Mouse (Mus musculus) urinary bladder, postnatal 14 days (tissue): ENCODE measurements around the gene Agap1.

Experiments
- DNase-seq: peaks from one replicate; pipeline ENCODE4 v3.0.0; 2021; ENCODE audit warnings: low spot score

Agap1 gene

DNA sequence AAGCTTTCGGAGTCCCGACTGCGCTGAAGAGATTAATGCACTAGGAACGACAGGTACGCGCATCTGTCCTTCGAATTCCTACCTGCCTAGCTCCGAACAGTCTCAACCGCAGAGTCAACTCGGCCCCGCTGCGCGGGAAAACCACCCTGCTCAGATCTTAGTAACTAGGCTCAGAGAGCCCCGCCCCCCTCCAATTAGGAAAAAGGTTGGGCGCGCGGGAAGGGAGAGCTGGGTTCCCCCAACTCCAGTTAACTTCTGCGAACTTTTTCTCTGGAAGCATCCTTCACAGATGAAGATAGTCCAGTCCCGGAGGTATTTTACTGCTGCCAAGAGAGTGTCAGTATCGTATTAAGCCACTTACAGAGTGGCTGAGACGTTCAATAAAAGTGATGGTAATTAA is 479.2 kb downstream of the Agap1 start:
- DNase-seq, result no peak

DNA sequence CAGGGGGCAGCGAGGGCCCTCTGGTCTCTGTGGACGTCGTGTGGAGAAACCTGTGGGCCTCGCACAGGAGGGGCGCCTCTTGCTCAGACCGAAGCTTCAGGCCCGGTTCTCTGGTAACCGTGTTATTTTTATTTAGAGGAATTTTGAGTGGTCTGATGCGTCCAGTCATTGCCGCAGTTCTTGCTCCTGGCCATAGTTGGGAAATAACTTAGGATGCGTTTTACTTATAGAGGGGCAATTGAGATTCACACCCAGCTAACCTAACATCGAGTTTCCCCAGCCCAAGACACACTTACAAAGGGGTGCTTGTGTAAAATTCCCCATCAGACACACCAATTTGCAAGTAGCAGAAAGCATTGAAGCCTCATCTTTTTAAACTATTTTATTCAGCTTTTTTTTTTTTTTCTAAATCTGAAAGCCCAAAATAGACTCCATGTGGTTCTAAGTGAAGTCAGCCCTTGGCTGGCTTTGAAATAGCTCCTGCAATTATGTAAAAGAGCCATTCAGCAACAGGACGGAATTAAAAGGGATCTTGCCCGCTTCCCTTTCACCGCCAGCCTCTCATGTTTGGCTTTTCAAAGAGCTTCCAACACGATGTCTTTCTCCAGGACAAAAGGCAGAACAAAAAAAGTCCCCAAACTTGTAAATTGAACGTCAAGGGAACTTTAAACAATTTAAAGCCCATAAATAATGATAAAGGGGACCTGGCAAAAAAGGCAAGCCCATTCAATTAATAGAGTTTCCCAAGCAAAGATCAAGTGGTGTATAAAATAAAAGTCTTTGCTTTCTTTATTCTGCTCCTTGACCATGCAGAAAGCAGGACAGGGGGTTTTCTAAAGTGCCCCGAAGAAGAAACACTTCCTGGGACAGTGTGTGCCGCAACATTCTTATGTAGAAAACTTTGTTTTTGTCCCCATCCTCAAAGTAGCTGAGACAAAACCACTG is 480.0 kb downstream of the Agap1 start:
- no peak for DNase-seq

DNA sequence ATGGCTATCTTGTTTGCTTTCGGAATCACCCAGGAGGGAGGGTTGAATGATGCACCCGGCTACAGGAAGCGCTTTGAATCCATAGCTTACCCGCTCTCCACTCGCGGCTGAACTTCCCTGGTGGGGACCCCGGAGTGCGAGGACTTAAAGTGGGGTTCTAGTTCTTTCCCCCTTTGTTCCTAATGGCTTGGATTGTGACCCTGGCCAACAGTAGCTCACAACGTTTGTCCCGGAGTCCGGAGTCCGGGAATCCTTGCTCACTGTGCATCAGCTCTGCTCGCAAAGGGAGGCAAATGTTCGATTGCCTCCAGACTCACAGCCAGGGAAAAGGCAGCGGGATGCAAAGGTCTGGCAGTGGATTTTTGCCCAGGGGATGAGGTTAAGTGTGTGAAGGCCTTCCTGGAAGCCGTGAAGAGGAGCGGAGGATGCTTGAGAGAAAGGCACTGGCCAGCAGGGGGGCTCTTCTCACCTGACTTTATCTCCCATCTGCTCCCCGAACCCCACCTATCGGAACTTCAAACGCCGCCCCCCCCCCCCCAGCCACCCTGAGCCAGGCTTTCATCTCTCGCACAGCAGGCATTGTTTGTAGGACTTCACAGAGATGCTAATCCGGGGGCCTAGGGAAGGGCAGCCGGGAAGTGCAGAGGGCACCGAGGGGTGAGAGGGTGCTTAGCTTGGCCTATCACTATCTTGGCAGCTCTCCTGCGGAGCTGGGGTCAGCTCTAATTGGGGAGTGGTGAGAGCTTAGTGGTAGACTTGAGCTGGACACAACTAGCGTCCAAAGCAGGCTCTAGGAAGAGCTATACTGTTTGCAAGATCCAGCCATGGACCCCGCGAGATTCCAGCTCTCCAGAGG is 481.1 kb downstream of the Agap1 start:
- no peak for DNase-seq

DNA sequence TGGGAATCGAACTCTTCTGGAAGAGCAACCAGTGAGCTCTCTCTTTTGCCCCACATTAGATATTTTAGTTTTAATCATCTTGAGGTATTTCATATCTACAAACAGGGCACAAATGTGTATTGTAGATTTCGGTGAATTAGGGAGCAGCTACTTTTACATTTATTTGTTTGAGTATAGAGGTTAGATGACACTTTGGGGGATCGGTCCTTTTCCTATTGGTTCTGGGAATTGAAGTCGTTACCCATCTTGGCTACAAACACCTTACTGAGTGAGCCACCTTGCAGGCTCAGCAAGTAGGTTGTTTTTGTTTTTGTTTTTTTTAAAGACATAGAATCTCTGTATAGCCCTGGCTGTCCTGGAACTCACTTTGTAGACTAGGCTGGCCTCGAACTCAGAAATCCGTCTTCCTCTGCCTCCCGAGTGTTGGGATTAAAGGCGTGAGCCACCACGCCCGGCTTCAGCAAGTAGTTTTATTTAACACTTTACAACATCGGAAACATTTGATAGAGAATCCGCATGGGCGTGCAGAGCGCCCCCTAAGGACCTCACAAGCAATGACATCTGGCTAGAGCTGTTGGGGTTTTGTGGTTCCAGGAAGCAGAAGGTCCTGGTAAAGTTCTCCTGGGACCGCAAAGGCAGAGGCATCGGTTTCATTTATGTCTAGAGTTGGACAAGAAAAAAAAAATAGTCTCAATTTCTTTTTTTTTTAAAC is 484.4 kb downstream of the Agap1 start:
- no peak for DNase-seq

DNA sequence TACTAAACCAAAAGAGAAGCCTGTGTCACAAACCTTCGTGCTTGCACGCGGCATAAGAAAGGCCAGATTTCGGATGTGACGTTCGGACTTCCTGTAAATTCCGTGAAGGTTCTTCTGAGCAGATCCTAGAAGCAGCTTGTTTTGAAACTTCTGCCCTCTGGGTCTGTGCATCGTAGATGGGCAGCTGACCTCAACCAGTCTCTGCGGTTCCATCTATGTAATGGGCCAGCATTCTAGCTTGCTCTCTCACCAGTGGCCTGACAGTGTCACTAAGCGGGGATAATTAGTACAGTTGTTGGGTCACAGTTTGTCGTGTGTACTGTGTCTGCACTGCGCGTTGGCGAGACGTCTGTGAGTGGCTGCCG is 485.0 kb downstream of the Agap1 start:
- DNase-seq, result no peak

DNA sequence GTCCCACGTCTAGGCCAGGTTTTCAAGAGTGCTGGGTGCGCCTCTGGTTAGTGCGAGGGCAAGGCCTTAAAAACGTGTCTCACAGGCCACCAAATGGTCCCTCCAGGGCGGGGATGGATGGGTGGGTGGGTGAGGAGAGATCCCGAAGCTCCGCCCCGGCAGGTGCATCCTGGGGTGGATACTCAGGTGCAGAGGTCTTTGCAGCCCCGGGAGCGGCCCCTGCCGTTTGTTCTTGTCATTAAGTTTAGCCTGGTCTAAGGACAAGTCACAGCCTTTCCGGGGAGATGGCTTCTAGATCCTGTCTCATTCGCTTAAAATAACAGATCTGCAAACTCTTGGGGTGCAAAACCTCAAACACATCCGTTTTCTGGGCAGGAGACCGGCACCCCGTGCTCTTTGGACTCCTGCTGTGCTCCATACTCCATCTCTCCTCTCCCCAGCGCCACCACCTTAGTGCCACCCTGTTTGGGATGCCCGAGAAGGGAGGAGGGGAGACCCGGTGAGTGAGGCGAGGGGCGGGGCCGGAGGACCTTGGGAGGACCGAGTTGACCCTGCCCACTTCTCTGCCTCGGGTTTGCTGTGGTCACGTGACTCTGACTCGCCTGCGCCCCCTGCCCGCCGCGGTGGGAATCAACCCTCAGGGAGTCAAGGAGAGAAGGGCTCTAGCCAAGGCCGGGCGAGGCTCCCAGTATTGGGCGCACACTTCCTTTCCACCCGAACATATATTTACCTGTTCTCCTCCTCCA is 485.5 kb downstream of the Agap1 start:
- DNase-seq, result peak; percentile 79

DNA sequence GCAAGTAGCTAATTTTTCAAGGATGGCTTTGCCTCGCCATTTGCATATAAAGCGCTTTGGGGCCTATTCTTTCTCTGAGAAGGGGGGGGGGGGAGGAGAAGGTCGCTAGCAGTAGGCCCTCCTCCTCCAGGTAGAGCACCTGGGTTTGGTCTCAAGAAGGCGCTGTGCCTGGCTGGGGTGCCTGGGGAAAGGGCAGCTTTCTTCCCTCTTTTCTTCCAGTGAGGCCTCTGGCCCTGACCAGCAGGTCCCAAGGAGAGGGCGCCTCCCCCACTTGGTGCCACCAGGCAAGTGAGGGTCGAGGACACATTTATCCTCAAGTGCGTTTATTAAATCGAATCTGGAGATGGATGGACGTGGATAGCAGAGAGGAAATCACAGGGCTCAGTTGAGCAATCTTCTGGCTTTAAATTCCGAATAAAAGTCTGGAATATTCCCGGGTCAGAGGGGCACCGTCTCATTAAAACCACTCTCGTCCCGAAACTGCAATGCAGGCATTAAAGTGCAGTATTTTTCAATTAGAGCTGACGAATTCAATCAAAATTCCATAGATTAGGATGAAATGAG is 486.4 kb downstream of the Agap1 start:
- DNase-seq, result no peak

DNA sequence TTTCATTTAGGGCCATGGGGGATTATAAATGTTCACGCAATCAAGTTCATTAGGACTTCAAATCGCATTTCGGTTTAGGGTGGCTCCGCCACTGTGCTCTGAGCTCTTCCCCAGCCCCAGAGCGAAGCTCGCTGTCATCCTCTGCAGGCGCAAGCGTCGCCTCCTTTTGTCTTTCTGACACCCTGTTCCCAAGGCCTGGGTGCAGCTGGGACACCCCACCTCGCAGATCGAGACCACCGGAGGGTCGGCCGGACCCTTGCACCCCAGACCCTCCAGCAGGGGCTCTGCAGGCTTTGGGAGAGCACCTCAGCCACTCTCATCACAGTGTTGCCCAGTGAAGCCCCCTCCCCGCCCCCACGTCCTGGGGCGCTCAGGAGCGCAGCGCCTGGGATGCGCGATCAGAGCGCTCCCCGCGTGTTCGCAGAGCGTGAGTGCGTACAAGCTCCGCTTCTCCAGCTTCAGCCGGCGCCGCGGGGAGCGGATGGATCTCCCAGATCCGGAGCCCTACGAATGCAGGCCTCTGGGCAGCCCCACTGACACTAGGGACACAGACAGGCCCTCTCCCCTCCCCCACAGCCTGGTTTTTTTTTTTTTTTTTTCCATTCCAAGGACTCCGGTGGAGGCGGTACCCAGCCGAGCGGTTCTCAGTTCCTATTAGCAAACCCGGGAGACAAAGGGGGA is 487.2 kb downstream of the Agap1 start:
- DNase-seq, result no peak

DNA sequence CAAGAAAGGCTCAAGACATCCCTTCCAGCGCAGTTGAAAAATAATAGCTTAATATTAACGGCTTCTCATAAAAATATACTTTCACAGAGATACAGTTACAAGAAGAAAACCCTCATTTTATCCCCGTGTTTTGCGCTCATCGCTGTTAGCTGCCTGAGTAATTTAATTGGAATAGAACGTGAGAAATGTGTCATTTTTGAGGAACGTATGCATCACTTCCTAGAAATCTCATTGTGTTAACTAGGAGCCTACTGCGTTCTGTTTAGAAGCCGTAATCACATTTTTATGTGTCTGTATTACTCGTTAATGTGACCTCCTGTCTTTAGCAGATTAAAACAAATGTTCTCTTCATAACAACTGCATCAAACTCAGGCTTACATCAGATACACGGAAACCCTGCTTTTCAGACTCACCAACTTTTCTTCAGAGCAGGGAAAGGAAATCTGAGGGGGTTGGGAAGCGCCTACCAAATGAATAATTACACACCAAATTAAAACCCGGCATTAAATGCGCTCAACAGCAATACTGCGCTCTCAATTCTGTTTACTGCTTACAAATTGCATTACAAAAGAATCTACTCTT is 487.9 kb downstream of the Agap1 start:
- no peak for DNase-seq

DNA sequence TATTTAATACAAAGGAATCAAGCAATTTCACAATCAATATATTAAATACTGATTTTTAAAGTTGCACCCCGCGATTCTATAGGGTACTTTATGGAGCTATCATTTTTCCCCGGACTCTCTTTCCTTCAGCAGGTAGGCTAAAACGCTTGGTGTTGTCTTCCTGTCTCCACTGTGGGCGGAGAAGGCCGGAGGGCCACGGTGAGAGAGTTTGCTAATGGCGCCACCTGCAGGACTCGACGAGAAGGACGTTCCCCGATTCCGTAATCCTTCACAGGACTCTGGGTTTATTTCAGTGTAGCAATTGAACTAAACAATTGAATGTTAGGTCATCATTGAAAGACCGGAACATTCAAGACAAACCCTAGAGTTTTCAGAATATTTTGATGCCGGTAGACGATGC is 488.6 kb downstream of the Agap1 start:
- DNase-seq, result peak; percentile 81
